Comparison of ENCODE assay signal across 25 mouse cellular contexts in the genomic region with DNA sequence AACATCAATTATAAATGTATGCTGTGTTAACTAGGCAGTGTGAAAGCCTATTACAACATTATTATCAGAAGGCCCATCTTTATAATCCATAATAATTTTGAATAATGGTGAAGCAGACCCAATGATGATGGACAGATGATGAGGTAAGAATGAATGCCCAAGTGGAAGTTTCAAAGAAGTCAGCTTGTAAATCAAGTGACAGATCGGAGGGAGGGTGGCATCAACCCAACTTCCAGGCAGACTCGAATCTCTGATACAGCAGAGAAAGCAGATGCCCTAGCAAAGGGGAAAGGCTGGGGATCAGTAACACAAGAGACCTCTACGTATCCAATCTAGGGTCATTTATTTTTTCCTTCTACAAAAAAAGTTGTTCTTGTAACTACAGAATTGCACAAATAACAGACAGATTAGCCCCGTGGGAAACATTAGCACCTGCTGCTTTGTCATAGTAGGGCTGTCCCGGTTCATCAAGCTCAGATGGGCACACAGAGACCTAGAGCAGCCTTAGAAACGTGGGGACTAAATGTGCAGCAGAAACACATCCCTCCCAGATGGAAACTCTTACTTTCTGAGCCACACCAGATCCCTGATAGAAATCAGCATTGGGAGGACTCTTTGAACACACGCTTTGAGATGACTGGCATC. TPM values are rescaled to one million over a fixed set of nuclear protein-coding genes. Genes with fewer than 3 reads are reported as not detected.
DNase-seq lines count a peak whose midpoint lies in the region; ATAC-seq and TF ChIP-seq lines count a peak whose summit lies in the region.
"Had no signal": no experiment of that assay in that cellular context is flagged by ENCODE, and none has a peak within 500 bp of the region (broad histone marks: within the 10 kb centered on the region; RNA-seq: fewer than 3 reads in every experiment).

No protein-coding gene starts in this region.

- no peaks in the 10 kb centered on the region for H3K9me3 ChIP-seq in forebrain, embryonic 15.5 days
- H3K9me3 ChIP-seq in forebrain, embryonic 14.5 days (replicated peaks; ENCODE audit: control insufficient read depth, low read length), result no peaks in the 10 kb centered on the region
- H3K9me3 ChIP-seq in hindbrain, postnatal 0 days (ENCODE audit: low read length), result no peaks in the 10 kb centered on the region
- no peaks in the 10 kb centered on the region for H3K9me3 ChIP-seq in hindbrain, embryonic 11.5 days (ENCODE audit: control insufficient read depth, low read length)
- H3K9me3 ChIP-seq in midbrain, postnatal 0 days (ENCODE audit: low read length), result no peaks in the 10 kb centered on the region
- H3K9me3 ChIP-seq in midbrain, embryonic 16.5 days (replicated peaks; ENCODE audit: control insufficient read depth, low read length, poor library complexity, severe bottlenecking), result no peaks in the 10 kb centered on the region
- H3K9me3 ChIP-seq: embryonic facial prominence, embryonic 15.5 days; heart, embryonic 13.5 days; hindbrain, embryonic 15.5 days; intestine, embryonic 15.5 days; limb, embryonic 10.5 days; liver, embryonic 15.5 days; lung, embryonic 15.5 days had no signal

- ATAC-seq in forebrain, embryonic 15.5 days (replicated peaks), result no peak
- no peak for ATAC-seq in forebrain, embryonic 14.5 days
- ATAC-seq in hindbrain, postnatal 0 days, result no peak
- no peak for ATAC-seq in hindbrain, embryonic 11.5 days (ENCODE audit: low FRiP score)
- no peak for ATAC-seq in midbrain, postnatal 0 days (ENCODE audit: low FRiP score)
- ATAC-seq in midbrain, embryonic 16.5 days, result no peak
- ATAC-seq: intestine, embryonic 15.5 days; Patski had no signal

- H3K36me3 ChIP-seq in forebrain, embryonic 15.5 days, result no peaks in the 10 kb centered on the region
- H3K36me3 ChIP-seq in forebrain, embryonic 14.5 days (ENCODE audit: control insufficient read depth, insufficient read depth, low read length), result no peaks in the 10 kb centered on the region
- no peaks in the 10 kb centered on the region for H3K36me3 ChIP-seq in hindbrain, postnatal 0 days (ENCODE audit: insufficient read depth, low read length)
- no peaks in the 10 kb centered on the region for H3K36me3 ChIP-seq in hindbrain, embryonic 11.5 days (ENCODE audit: control insufficient read depth, insufficient read depth, low read length)
- H3K36me3 ChIP-seq in midbrain, postnatal 0 days (ENCODE audit: insufficient read depth, low read length), result no peaks in the 10 kb centered on the region
- no peaks in the 10 kb centered on the region for H3K36me3 ChIP-seq in midbrain, embryonic 16.5 days (ENCODE audit: control insufficient read depth, insufficient read depth, low read length)
- H3K36me3 ChIP-seq: embryonic facial prominence, embryonic 15.5 days; hindbrain, embryonic 15.5 days; intestine, embryonic 15.5 days; limb, embryonic 10.5 days; liver, embryonic 15.5 days; lung, embryonic 15.5 days had no signal

- TF ChIP-seq CTCF in hindbrain, postnatal 0 days (IDR thresholded peaks at IDR 0.05; ENCODE audit: low read depth), result no peak
- no peak for TF ChIP-seq CTCF in midbrain, postnatal 0 days (IDR thresholded peaks at IDR 0.05)

- 51% methylated on average over 7 of the region's 7 CpGs for WGBS in forebrain, embryonic 15.5 days
- 61% methylated on average over 7 of the region's 7 CpGs for WGBS in forebrain, embryonic 14.5 days
- WGBS in hindbrain, postnatal 0 days, result 49% methylated on average over 7 of the region's 7 CpGs
- WGBS in hindbrain, embryonic 11.5 days, result 70% methylated on average over 7 of the region's 7 CpGs
- WGBS in midbrain, postnatal 0 days, result 57% methylated on average over 7 of the region's 7 CpGs
- 52% methylated on average over 7 of the region's 7 CpGs for WGBS in midbrain, embryonic 16.5 days

- no peak for DNase-seq in forebrain, embryonic 14.5 days (ENCODE audit: low spot score)
- peak; percentile 23 for DNase-seq in hindbrain, postnatal 0 days (ENCODE audit: low spot score)
- DNase-seq in hindbrain, embryonic 11.5 days (ENCODE audit: low spot score), result no peak
- peak; percentile 7 for DNase-seq in midbrain, postnatal 0 days (ENCODE audit: low spot score)
- DNase-seq in skeletal muscle tissue, adult 2 months (ENCODE audit: low read depth, low spot score), result peak; percentile 21
- DNase-seq in testis, postnatal 10 days (ENCODE audit: low spot score), result no peak
- DNase-seq: adrenal gland, postnatal 36 days; cerebellum, adult 11-12 months; kidney, adult 8-10 months; kidney, postnatal 14 days; liver; lung, postnatal 36 days; right cerebral cortex, postnatal 4 days had no signal

- peaks cover 38% of the 10 kb centered on the region for H3K4me1 ChIP-seq in forebrain, embryonic 15.5 days
- peaks cover 6% of the 10 kb centered on the region; the same call in 1 of the 2 replicates for H3K4me1 ChIP-seq in forebrain, embryonic 14.5 days (ENCODE audit: control insufficient read depth, insufficient read depth, low read length)
- H3K4me1 ChIP-seq in hindbrain, postnatal 0 days (ENCODE audit: insufficient read depth, low read length), result peaks cover 5% of the 10 kb centered on the region; the same call in 1 of the 2 replicates
- H3K4me1 ChIP-seq in hindbrain, embryonic 11.5 days (replicated peaks; ENCODE audit: control insufficient read depth, insufficient read depth, low read length), result no peaks in the 10 kb centered on the region
- H3K4me1 ChIP-seq in midbrain, postnatal 0 days (ENCODE audit: insufficient read depth, low read length), result no peaks in the 10 kb centered on the region
- peaks cover 9% of the 10 kb centered on the region for H3K4me1 ChIP-seq in midbrain, embryonic 16.5 days (ENCODE audit: control insufficient read depth, insufficient read depth, low read length)
- H3K4me1 ChIP-seq: intestine, embryonic 15.5 days; limb, embryonic 10.5 days; liver, embryonic 15.5 days had no signal

- no peak overlapping the region for H3K9ac ChIP-seq in forebrain, embryonic 15.5 days (replicated peaks)
- no peak overlapping the region for H3K9ac ChIP-seq in forebrain, embryonic 14.5 days (ENCODE audit: low read length)
- no peak overlapping the region for H3K9ac ChIP-seq in hindbrain, postnatal 0 days (replicated peaks; ENCODE audit: low read length)
- no peak overlapping the region for H3K9ac ChIP-seq in hindbrain, embryonic 11.5 days (ENCODE audit: low read depth, low read length)
- no peak overlapping the region for H3K9ac ChIP-seq in midbrain, postnatal 0 days (replicated peaks; ENCODE audit: low read length, poor library complexity, severe bottlenecking)
- H3K9ac ChIP-seq in midbrain, embryonic 16.5 days (ENCODE audit: low read depth, low read length), result no peak overlapping the region
- H3K9ac ChIP-seq: embryonic facial prominence, embryonic 15.5 days; heart, embryonic 13.5 days; hindbrain, embryonic 15.5 days; intestine, embryonic 15.5 days; liver, embryonic 15.5 days; lung, embryonic 15.5 days had no signal

- H3K4me2 ChIP-seq in forebrain, embryonic 15.5 days (replicated peaks), result no peak overlapping the region
- no peak overlapping the region for H3K4me2 ChIP-seq in forebrain, embryonic 14.5 days (ENCODE audit: low read length)
- no peak overlapping the region for H3K4me2 ChIP-seq in hindbrain, postnatal 0 days (ENCODE audit: low read depth, low read length)
- H3K4me2 ChIP-seq in hindbrain, embryonic 11.5 days (replicated peaks; ENCODE audit: low read depth, low read length), result no peak overlapping the region
- H3K4me2 ChIP-seq in midbrain, postnatal 0 days (ENCODE audit: low read depth, low read length, poor library complexity, severe bottlenecking), result no peak overlapping the region
- no peak overlapping the region for H3K4me2 ChIP-seq in midbrain, embryonic 16.5 days (ENCODE audit: low read length)
- H3K4me2 ChIP-seq: embryonic facial prominence, embryonic 15.5 days; hindbrain, embryonic 15.5 days; intestine, embryonic 15.5 days; liver, embryonic 15.5 days; lung, embryonic 15.5 days had no signal

- peak overlapping the region; percentile 42 for H3K27ac ChIP-seq in forebrain, embryonic 15.5 days (replicated peaks)
- H3K27ac ChIP-seq in forebrain, embryonic 14.5 days (ENCODE audit: low read depth, low read length), result no peak overlapping the region
- H3K27ac ChIP-seq in hindbrain, postnatal 0 days, result peak overlapping the region; percentile 9; the same call in 1 of the 2 replicates
- no peak overlapping the region for H3K27ac ChIP-seq in hindbrain, embryonic 11.5 days (ENCODE audit: low read depth, low read length)
- no peak overlapping the region for H3K27ac ChIP-seq in midbrain, postnatal 0 days (ENCODE audit: low read depth, low read length)
- H3K27ac ChIP-seq in midbrain, embryonic 16.5 days (ENCODE audit: low read length), result no peak overlapping the region
- H3K27ac ChIP-seq: embryonic facial prominence, embryonic 15.5 days; heart, adult 2 months; hindbrain, embryonic 15.5 days; intestine, embryonic 15.5 days; limb, embryonic 10.5 days; liver, embryonic 15.5 days; lung, embryonic 15.5 days had no signal

- H3K4me3 ChIP-seq in forebrain, embryonic 15.5 days, result no peak overlapping the region
- no peak overlapping the region for H3K4me3 ChIP-seq in forebrain, embryonic 14.5 days (ENCODE audit: low read depth, low read length)
- H3K4me3 ChIP-seq in hindbrain, postnatal 0 days (ENCODE audit: low read length), result no peak overlapping the region
- no peak overlapping the region for H3K4me3 ChIP-seq in hindbrain, embryonic 11.5 days (ENCODE audit: low read depth, low read length)
- H3K4me3 ChIP-seq in midbrain, postnatal 0 days (ENCODE audit: low read depth, low read length), result no peak overlapping the region
- no peak overlapping the region for H3K4me3 ChIP-seq in midbrain, embryonic 16.5 days (ENCODE audit: low read depth, low read length)
- H3K4me3 ChIP-seq: embryonic facial prominence, embryonic 15.5 days; heart, embryonic 13.5 days; hindbrain, embryonic 15.5 days; intestine, embryonic 15.5 days; limb, embryonic 10.5 days; liver, embryonic 15.5 days; lung, embryonic 15.5 days had no signal

- no peaks in the 10 kb centered on the region for H3K27me3 ChIP-seq in forebrain, embryonic 15.5 days
- H3K27me3 ChIP-seq in forebrain, embryonic 14.5 days (replicated peaks; ENCODE audit: control insufficient read depth, insufficient read depth, low read length), result no peaks in the 10 kb centered on the region
- no peaks in the 10 kb centered on the region for H3K27me3 ChIP-seq in hindbrain, postnatal 0 days (ENCODE audit: insufficient read depth, low read length)
- no peaks in the 10 kb centered on the region for H3K27me3 ChIP-seq in hindbrain, embryonic 11.5 days (ENCODE audit: control insufficient read depth, insufficient read depth, low read length)
- no peaks in the 10 kb centered on the region for H3K27me3 ChIP-seq in midbrain, postnatal 0 days (ENCODE audit: insufficient read depth, low read length)
- no peaks in the 10 kb centered on the region for H3K27me3 ChIP-seq in midbrain, embryonic 16.5 days (ENCODE audit: control insufficient read depth, insufficient read depth, low read depth, low read length)
- H3K27me3 ChIP-seq: embryonic facial prominence, embryonic 15.5 days; heart, embryonic 13.5 days; hindbrain, embryonic 15.5 days; intestine, embryonic 15.5 days; liver, embryonic 15.5 days; lung, embryonic 15.5 days; Patski had no signal

RNA-seq across cellular contexts. Expression of a gene that starts 46.6 kb away (rescaled TPM):
- 36.3 and 37.5 TPM in 2 replicates for polyA plus RNA-seq in forebrain, embryonic 15.5 days (2015; fragmentation: Nextera tagmentation; extraction: Ambion mirVana)
- 31.0 and 40.0 TPM in 2 replicates for polyA plus RNA-seq in forebrain, embryonic 14.5 days (2014; fragmentation: Nextera tagmentation; extraction: Ambion mirVana)
- total RNA-seq in hindbrain, postnatal 0 days (2014; rRNA removed), result 34.4 and 40.9 TPM in 2 replicates
- 11.7 and 12.5 TPM in 2 replicates for polyA plus RNA-seq in hindbrain, postnatal 0 days (2015; fragmentation: Nextera tagmentation; extraction: Ambion mirVana)
- 31.0 and 34.0 TPM in 2 replicates for polyA plus RNA-seq in hindbrain, embryonic 11.5 days (2014; fragmentation: Nextera tagmentation; extraction: Ambion mirVana)
- total RNA-seq in midbrain, postnatal 0 days (2014; rRNA removed), result 44.6 and 49.0 TPM in 2 replicates
- 12.3 and 12.8 TPM in 2 replicates for polyA plus RNA-seq in midbrain, postnatal 0 days (2015; fragmentation: Nextera tagmentation; extraction: Ambion mirVana)
- 21.0 and 21.3 TPM in 2 replicates for polyA plus RNA-seq in midbrain, embryonic 16.5 days (2015; fragmentation: Nextera tagmentation; extraction: Ambion mirVana)
- total RNA-seq: monocyte, adult 5-6 weeks had no signal

Comparison
In these comparisons a context has a peak if more than half of its experiments do, and no peak if none do; other contexts are left out.
1. H3K27ac ChIP-seq: peak in forebrain, embryonic 15.5 days (single experiment) and hindbrain, postnatal 0 days (single experiment); none in forebrain, embryonic 14.5 days (single experiment), hindbrain, embryonic 11.5 days (single experiment), midbrain, postnatal 0 days (single experiment) and midbrain, embryonic 16.5 days (single experiment).
2. DNase-seq: peak in hindbrain, postnatal 0 days (single experiment), midbrain, postnatal 0 days (single experiment) and skeletal muscle tissue, adult 2 months (single experiment); none in forebrain, embryonic 14.5 days (single experiment), hindbrain, embryonic 11.5 days (single experiment) and testis, postnatal 10 days (single experiment).